Mouse (Mus musculus) CH12.LX (cell line): ENCODE measurements around the gene Bend6.

Experiments
- CHD1 ChIP-seq: IDR thresholded peaks from 2 replicates; pipeline ENCODE4 v1.6.1; 2012; ENCODE audit warnings: low read depth, low read length, improper control_type of control experiment, inconsistent platforms
- CTCF ChIP-seq, 2 experiments: IDR thresholded peaks in 1 of 2; conservative IDR thresholded peaks in 1 of 2; 2 replicates each; pipeline ENCODE4 v1.5.1; 2011 to 2012; ENCODE audit warnings: low read depth in 2 of 2, low read length in 2 of 2, improper control_type of control experiment in 1 of 2, inconsistent platforms in 1 of 2, mild to moderate bottlenecking in 1 of 2, moderate library complexity in 1 of 2
- ETS1 ChIP-seq: conservative IDR thresholded peaks from 2 replicates; pipeline ENCODE4 v1.6.1; 2012; ENCODE audit warnings: low read depth, mild to moderate bottlenecking, inconsistent platforms, low read length, improper control_type of control experiment, moderate library complexity
- JUND ChIP-seq: conservative IDR thresholded peaks from 2 replicates; pipeline ENCODE4 v1.6.1; 2011; ENCODE audit warnings: low read depth, low read length, improper control_type of control experiment
- KAT2A ChIP-seq: IDR thresholded peaks from 2 replicates; pipeline ENCODE4 v1.6.1; 2012; ENCODE audit warnings: low read length, improper control_type of control experiment, inconsistent platforms; ENCODE audit not compliant: insufficient replicate concordance
- MAX ChIP-seq: IDR thresholded peaks from 2 replicates; pipeline ENCODE4 v1.6.1; 2011; ENCODE audit warnings: low read length, improper control_type of control experiment
- POLR2A ChIP-seq: IDR thresholded peaks from 2 replicates; pipeline ENCODE4 v1.6.1; 2011; ENCODE audit warnings: low read depth, mild to moderate bottlenecking, improper control_type of control experiment, low read length
- TBP ChIP-seq: conservative IDR thresholded peaks from 2 replicates; pipeline ENCODE4 v1.6.1; 2011; ENCODE audit warnings: low read depth, low read length, improper control_type of control experiment
- USF1 ChIP-seq: IDR thresholded peaks from 2 replicates; pipeline ENCODE4 v1.6.1; 2014; ENCODE audit warnings: low read depth, mild to moderate bottlenecking, inconsistent platforms, low read length, improper control_type of control experiment
- ZKSCAN1 ChIP-seq: IDR thresholded peaks from 2 replicates; pipeline ENCODE4 v1.6.1; 2012; ENCODE audit warnings: low read depth, inconsistent platforms, low read length, improper control_type of control experiment, borderline replicate concordance

DNA sequence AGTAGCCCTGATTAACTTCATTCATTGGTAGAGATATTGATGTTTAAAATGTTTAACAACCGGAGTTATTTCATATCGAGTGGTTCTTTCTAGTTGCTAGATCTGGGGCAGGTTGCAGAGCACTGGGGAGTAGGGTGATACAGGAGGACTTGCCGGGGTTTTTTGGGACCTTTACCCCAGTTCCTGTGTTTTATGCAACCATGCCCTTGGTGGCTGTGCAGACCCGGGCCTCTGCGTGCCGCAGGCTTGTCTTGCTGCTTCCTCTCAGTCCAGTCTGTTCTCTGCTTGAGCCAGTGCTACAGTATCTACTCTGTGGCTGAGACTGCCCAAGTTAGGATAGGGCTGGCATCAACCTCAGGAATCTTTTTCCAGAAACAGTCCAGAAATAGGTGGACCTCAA is 38.1 kb upstream of the Bend6 start:
- TF ChIP-seq ZKSCAN1 (no peak), CHD1 (no peak), KAT2A (no peak), CTCF (conservative IDR thresholded peaks at IDR 0.05 in 1 of 2, IDR thresholded peaks at IDR 0.05 in 1 of 2; ENCODE audit: low read depth in 2 of 2, low read length in 2 of 2) (no peak), ETS1 (no peak), JUND (no peak), POLR2A (no peak), USF1 (no peak), TBP (no peak), MAX (no peak)
